Mouse (Mus musculus) B cell, adult 62 days (primary cell): Measurements from ENCODE around the gene Edil3. TPM values are rescaled to one million over a fixed set of nuclear protein-coding genes. Genes with fewer than 3 reads are reported as not detected.

Experiments used
- total RNA-seq: library from RNA; stranded (reverse); gene quantifications from 4 replicates; pipeline ENCODE4 v1.2.4, GENCODE M21; 2023

The Edil3 gene
- not detected in 4 replicates for total RNA-seq

GRCm38 (mm10) chr13:88821440-88822331 is at the start of gene Edil3:
TSS of gene Edil3 (plus strand) at chr13:88821472.

